Mouse (Mus musculus) MEL (cell line): Measurements from ENCODE around the gene Nek11.

Experiments used
- CTCF ChIP-seq, 3 experiments: IDR thresholded peaks in 2 of 3; conservative IDR thresholded peaks in 1 of 3; 2 replicates each; pipeline ENCODE4 v1.5.1; 2011 to 2012; ENCODE audit warnings: low read length in 3 of 3, low read depth in 2 of 3, mild to moderate bottlenecking in 2 of 3, improper control_type of control experiment in 1 of 3, inconsistent platforms in 1 of 3, mixed read lengths in 1 of 3, moderate library complexity in 1 of 3; ENCODE audit not compliant: control insufficient read depth in 1 of 3, insufficient read depth in 1 of 3, poor library complexity in 1 of 3, severe bottlenecking in 1 of 3
- MAX ChIP-seq: IDR thresholded peaks from 2 replicates; pipeline ENCODE4 v1.6.1; 2011; ENCODE audit warnings: low read length, improper control_type of control experiment
- POLR2A ChIP-seq, 2 experiments: IDR thresholded peaks; 2 replicates each; pipeline ENCODE4 v1.6.1; 2011 to 2012; ENCODE audit warnings: low read length in 2 of 2, mild to moderate bottlenecking in 2 of 2, control low read depth in 1 of 2, improper control_type of control experiment in 1 of 2, low read depth in 1 of 2, moderate library complexity in 1 of 2; ENCODE audit not compliant: control insufficient read depth in 1 of 2, insufficient read depth in 1 of 2, poor library complexity in 1 of 2
- RCOR1 ChIP-seq: IDR thresholded peaks from 2 replicates; pipeline ENCODE4 v1.6.1; 2012; ENCODE audit warnings: low read depth, mild to moderate bottlenecking, inconsistent platforms, low read length, improper control_type of control experiment

- TF ChIP-seq POLR2A (IDR thresholded peaks at IDR 0.05; ENCODE audit: control insufficient read depth in 1 of 2, insufficient read depth in 1 of 2, low read depth in 1 of 2, low read length in 2 of 2, poor library complexity in 1 of 2) (no peak), CTCF (IDR thresholded peaks at IDR 0.05 in 2 of 3, conservative IDR thresholded peaks at IDR 0.05 in 1 of 3; ENCODE audit: control insufficient read depth in 1 of 3, insufficient read depth in 1 of 3, low read depth in 2 of 3, low read length in 3 of 3, poor library complexity in 1 of 3, severe bottlenecking in 1 of 3) (no peak), RCOR1 (no peak), MAX (no peak)
These were observed 46.3 kb downstream of the Nek11 start for GRCm38 (mm10) chr9:105349034-105349433.
